Mouse (Mus musculus): ENCODE results near the gene Scp2. TPM values are rescaled to one million over a fixed set of nuclear protein-coding genes. Genes with fewer than 3 reads are reported as not detected.

Gene Scp2
- polyA plus RNA-seq, 2 experiments: 112 to 199 TPM

DNA sequence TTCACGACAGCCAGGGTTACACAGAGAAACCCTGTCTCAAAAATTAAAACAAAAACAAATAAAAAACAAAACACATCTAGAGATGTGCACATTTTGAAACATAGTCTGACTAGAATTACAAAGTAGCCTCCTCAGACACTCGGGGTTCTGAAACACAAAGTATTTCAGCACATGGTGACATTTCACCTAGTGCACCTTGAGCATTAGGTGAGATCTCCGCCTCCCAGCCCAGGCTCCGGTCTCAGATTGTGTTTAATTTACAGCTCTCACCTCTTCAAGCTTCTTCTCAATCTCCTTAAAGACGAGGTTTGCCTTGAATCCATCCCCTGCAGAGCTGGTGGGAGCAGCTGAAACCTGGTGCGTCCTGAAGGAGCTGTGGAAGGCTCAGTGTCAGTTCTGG, 81.2 kb downstream of the Scp2 start:
- peaks cover 66% of the 10 kb centered on the region for H3K36me3 ChIP-seq (ENCODE audit: control insufficient read depth, insufficient read depth, low read length)
- H3K9ac ChIP-seq (ENCODE audit: low read depth, low read length, severe bottlenecking): no peak overlapping the region
- no peak for TF ChIP-seq POLR2A (IDR thresholded peaks at IDR 0.05; ENCODE audit: borderline replicate concordance, extremely low read depth, insufficient read depth, insufficient read length)
- 74% methylated on average over 6 of the region's 6 CpGs for WGBS
- no peak for DNase-seq (ENCODE audit: low spot score)
- ATAC-seq (ENCODE audit: low FRiP score, low read depth): no peak
- H3K27ac ChIP-seq (replicated peaks; ENCODE audit: low read depth, low read length): no peak overlapping the region
- no peaks in the 10 kb centered on the region for H3K9me3 ChIP-seq (ENCODE audit: control insufficient read depth, low read length)
- no peak overlapping the region for H3K4me2 ChIP-seq (replicated peaks; ENCODE audit: low read depth, low read length, severe bottlenecking)
- H3K27me3 ChIP-seq (ENCODE audit: control insufficient read depth, insufficient read depth, low read length): no peaks in the 10 kb centered on the region
- H3K4me1 ChIP-seq (ENCODE audit: control insufficient read depth, insufficient read depth, low read length): no peaks in the 10 kb centered on the region
- no peak overlapping the region for H3K4me3 ChIP-seq (replicated peaks; ENCODE audit: low read length)

DNA sequence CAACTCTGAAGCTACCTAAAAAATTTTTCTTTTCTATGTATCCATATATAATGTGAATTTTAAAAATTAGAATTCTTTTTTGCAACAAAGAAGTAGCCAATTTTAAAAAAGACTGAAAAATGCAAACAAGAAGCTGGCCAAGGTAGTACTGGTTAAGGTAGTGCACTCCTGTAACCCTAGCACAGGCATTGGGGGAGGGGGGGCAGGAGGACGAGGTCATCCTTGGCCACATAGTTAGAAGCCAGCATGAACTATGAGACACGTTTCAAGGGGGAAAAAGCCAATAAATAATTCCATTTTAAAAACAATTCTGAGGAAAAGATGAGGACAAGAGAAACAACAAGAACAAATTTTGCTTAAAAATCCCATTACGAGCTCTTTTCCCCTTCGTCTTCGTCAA, 82.3 kb downstream of the Scp2 start:
- no peak overlapping the region for H3K9ac ChIP-seq (ENCODE audit: low read depth, low read length, severe bottlenecking)
- peaks cover 61% of the 10 kb centered on the region for H3K36me3 ChIP-seq (ENCODE audit: control insufficient read depth, insufficient read depth, low read length)
- H3K4me2 ChIP-seq (replicated peaks; ENCODE audit: low read depth, low read length, severe bottlenecking): no peak overlapping the region
- ATAC-seq (ENCODE audit: low FRiP score, low read depth) (no peak), DNase-seq (ENCODE audit: low spot score) (no peak)
- H3K9me3 ChIP-seq (ENCODE audit: control insufficient read depth, low read length): no peaks in the 10 kb centered on the region
- H3K27me3 ChIP-seq (ENCODE audit: control insufficient read depth, insufficient read depth, low read length): no peaks in the 10 kb centered on the region
- TF ChIP-seq POLR2A (IDR thresholded peaks at IDR 0.05; ENCODE audit: borderline replicate concordance, extremely low read depth, insufficient read depth, insufficient read length): no peak
- H3K4me1 ChIP-seq (ENCODE audit: control insufficient read depth, insufficient read depth, low read length): no peaks in the 10 kb centered on the region
- no peak overlapping the region for H3K27ac ChIP-seq (replicated peaks; ENCODE audit: low read depth, low read length)
- H3K4me3 ChIP-seq (replicated peaks; ENCODE audit: low read length): no peak overlapping the region
- WGBS: 92% methylated on average over 5 of the region's 5 CpGs

DNA sequence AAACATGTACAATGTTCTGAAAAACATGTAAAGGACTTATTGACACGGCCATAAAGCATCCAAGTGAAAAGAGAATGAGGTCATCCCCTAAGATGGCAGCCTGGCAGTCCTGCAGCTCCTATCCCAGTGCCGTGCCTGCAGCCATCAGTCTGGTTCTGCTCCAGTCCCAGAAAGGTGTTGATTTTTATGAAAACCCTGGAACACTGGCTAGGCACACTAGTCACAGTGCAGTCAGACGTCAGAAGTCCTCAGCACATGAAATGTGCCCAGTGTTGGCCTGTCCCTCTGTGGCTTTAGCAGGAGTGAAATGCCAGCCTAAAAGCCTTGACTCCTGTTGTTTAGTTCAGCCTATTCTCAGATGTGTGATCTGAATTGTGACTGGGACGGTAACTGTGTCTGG, 84.0 kb downstream of the Scp2 start:
- Histone ChIP-seq H3K27me3 (ENCODE audit: control insufficient read depth, insufficient read depth, low read length) (no peaks in the 10 kb centered on the region), H3K9ac (ENCODE audit: low read depth, low read length, severe bottlenecking) (no peak overlapping the region), H3K4me2 (replicated peaks; ENCODE audit: low read depth, low read length, severe bottlenecking) (no peak overlapping the region), H3K36me3 (ENCODE audit: control insufficient read depth, insufficient read depth, low read length) (peaks cover 64% of the 10 kb centered on the region), H3K4me1 (ENCODE audit: control insufficient read depth, insufficient read depth, low read length) (no peaks in the 10 kb centered on the region), H3K9me3 (ENCODE audit: control insufficient read depth, low read length) (no peaks in the 10 kb centered on the region), H3K27ac (replicated peaks; ENCODE audit: low read depth, low read length) (no peak overlapping the region), H3K4me3 (replicated peaks; ENCODE audit: low read length) (no peak overlapping the region)
- ATAC-seq (ENCODE audit: low FRiP score, low read depth) (no peak), DNase-seq (ENCODE audit: low spot score) (no peak)
- no peak for TF ChIP-seq POLR2A (IDR thresholded peaks at IDR 0.05; ENCODE audit: borderline replicate concordance, extremely low read depth, insufficient read depth, insufficient read length)
- WGBS: 79% methylated on average over 4 of the region's 4 CpGs

DNA sequence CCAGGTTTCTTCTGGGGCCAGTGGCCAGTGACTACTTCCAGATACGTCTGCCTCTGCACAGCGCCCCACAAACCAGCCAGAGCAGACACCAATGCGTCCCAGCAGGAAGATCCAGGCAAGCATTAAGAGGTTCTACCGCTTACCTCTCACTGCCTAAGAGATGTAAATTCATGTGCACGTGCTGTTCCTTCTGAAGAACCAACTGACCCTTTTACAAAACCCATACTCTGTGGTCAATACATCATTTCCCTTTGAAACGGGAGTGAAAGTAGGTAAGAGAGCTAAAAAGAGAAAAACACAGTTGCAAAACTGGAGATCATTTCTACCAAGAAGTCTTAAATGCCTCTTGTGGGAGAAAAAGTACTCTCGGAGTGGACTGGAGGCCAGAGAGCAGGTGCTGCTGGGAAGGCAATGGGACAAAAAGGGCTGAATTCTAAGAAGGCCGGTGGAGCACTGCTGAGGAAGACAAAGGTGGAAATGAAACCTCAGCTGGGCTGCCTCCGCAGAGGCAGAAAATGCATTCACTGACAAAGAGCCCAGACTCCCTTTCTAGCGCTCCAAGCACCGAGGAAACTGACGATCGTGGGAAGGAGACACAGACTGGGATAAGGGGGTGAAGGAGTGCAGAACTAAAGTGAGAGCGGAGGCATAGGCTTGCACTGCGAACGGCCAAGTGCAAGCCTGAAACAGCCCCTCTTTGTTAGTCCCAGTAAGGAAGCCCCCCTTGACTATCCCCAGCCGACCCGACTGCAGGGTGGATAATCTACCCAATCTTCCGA, 85.0 kb downstream of the Scp2 start:
- H3K9ac ChIP-seq (ENCODE audit: low read depth, low read length, severe bottlenecking): no peak overlapping the region
- ATAC-seq (ENCODE audit: low FRiP score, low read depth): no peak
- no peaks in the 10 kb centered on the region for H3K4me1 ChIP-seq (ENCODE audit: control insufficient read depth, insufficient read depth, low read length)
- H3K4me3 ChIP-seq (replicated peaks; ENCODE audit: low read length): no peak overlapping the region
- 81% methylated on average over 19 of the region's 19 CpGs for WGBS
- no peaks in the 10 kb centered on the region for H3K9me3 ChIP-seq (ENCODE audit: control insufficient read depth, low read length)
- no peak for TF ChIP-seq POLR2A (IDR thresholded peaks at IDR 0.05; ENCODE audit: borderline replicate concordance, extremely low read depth, insufficient read depth, insufficient read length)
- H3K27me3 ChIP-seq (ENCODE audit: control insufficient read depth, insufficient read depth, low read length): no peaks in the 10 kb centered on the region
- no peak overlapping the region for H3K4me2 ChIP-seq (replicated peaks; ENCODE audit: low read depth, low read length, severe bottlenecking)
- H3K36me3 ChIP-seq (ENCODE audit: control insufficient read depth, insufficient read depth, low read length): peaks cover 67% of the 10 kb centered on the region
- H3K27ac ChIP-seq (replicated peaks; ENCODE audit: low read depth, low read length): no peak overlapping the region
- DNase-seq (ENCODE audit: low spot score): no peak

DNA sequence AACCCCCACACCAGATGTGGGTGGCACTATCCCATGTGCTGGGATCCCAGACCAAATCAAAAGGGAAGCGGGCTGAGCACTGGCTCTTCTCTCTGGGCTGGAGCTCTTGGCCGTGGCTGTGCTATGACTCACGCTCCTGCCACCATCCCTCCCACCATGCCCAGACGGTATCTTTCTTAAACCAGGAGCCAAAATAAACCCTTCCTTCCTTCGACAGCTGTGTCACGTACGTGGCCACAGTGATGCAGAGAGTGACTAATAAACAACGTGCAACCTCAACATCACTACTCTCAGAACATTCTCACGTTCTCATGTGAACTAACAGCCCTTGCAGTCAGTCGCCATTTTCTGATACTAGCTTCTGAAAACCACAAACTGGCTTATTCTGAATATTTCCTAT, 86.6 kb downstream of the Scp2 start:
- ATAC-seq (ENCODE audit: low FRiP score, low read depth) (no peak), DNase-seq (ENCODE audit: low spot score) (no peak)
- peaks cover 65% of the 10 kb centered on the region for H3K36me3 ChIP-seq (ENCODE audit: control insufficient read depth, insufficient read depth, low read length)
- H3K4me2 ChIP-seq (replicated peaks; ENCODE audit: low read depth, low read length, severe bottlenecking): no peak overlapping the region
- H3K27ac ChIP-seq (replicated peaks; ENCODE audit: low read depth, low read length): no peak overlapping the region
- TF ChIP-seq POLR2A (IDR thresholded peaks at IDR 0.05; ENCODE audit: borderline replicate concordance, extremely low read depth, insufficient read depth, insufficient read length): no peak
- H3K9me3 ChIP-seq (ENCODE audit: control insufficient read depth, low read length): no peaks in the 10 kb centered on the region
- WGBS: 89% methylated on average over 10 of the region's 10 CpGs
- no peak overlapping the region for H3K4me3 ChIP-seq (replicated peaks; ENCODE audit: low read length)
- no peak overlapping the region for H3K9ac ChIP-seq (ENCODE audit: low read depth, low read length, severe bottlenecking)
- no peaks in the 10 kb centered on the region for H3K27me3 ChIP-seq (ENCODE audit: control insufficient read depth, insufficient read depth, low read length)
- no peaks in the 10 kb centered on the region for H3K4me1 ChIP-seq (ENCODE audit: control insufficient read depth, insufficient read depth, low read length)
